Mouse (Mus musculus): ENCODE results near the gene Arf3.

- peak; percentile 52 for TF ChIP-seq CTCF (IDR thresholded peaks at IDR 0.05; ENCODE audit: control insufficient read depth, insufficient read depth, low read length)
- TF ChIP-seq POLR2A (IDR thresholded peaks at IDR 0.05; ENCODE audit: borderline replicate concordance, control insufficient read depth, low read depth, low read length): no peak
These were observed 22.7 kb upstream of the Arf3 start for GRCm38 (mm10) chr15:98785744-98786143.
